Mouse (Mus musculus): ENCODE measurements around the gene Fgf12. TPM values are rescaled to one million over a fixed set of nuclear protein-coding genes. Genes with fewer than 3 reads are reported as not detected.

Fgf12 gene
- polyA plus RNA-seq, 1 experiment from 2014 or later = 2.9 TPM

- ATAC-seq (replicated peaks; ENCODE audit: low FRiP score, low read depth) = 0 out of 2 replicates have a peak, but pooled peaks have one; percentile 25
- DNase-seq (ENCODE audit: low spot score) = peak; percentile 30
- Histone ChIP-seq H3K4me2 (ENCODE audit: low read length) (no peak overlapping the region), H3K4me1 (replicated peaks; ENCODE audit: insufficient read depth, low read length) (no peaks in the 10 kb centered on the region), H3K36me3 (ENCODE audit: insufficient read depth, low read length) (no peaks in the 10 kb centered on the region), H3K27me3 (ENCODE audit: insufficient read depth, low read length) (no peaks in the 10 kb centered on the region), H3K4me3 (replicated peaks; ENCODE audit: low read depth, low read length) (no peak overlapping the region), H3K9me3 (replicated peaks; ENCODE audit: low read length) (no peaks in the 10 kb centered on the region), H3K9ac (ENCODE audit: low read depth, low read length) (no peak overlapping the region), H3K27ac (no peak overlapping the region)
- WGBS = 50% methylated on average over 5 of the region's 5 CpGs
- no peak for TF ChIP-seq CTCF (IDR thresholded peaks at IDR 0.05; ENCODE audit: low read depth)
These were observed 536.9 kb downstream of the Fgf12 start for GRCm38 (mm10) chr16:28215930-28216329.

- WGBS = 69% methylated on average over 1 of the region's 1 CpGs
- TF ChIP-seq CTCF (IDR thresholded peaks at IDR 0.05; ENCODE audit: low read depth) = no peak
- ATAC-seq (replicated peaks; ENCODE audit: low FRiP score, low read depth) (no peak), DNase-seq (ENCODE audit: low spot score) (no peak)
- H3K9me3 ChIP-seq (replicated peaks; ENCODE audit: low read length) = no peaks in the 10 kb centered on the region
- H3K9ac ChIP-seq (ENCODE audit: low read depth, low read length) = no peak overlapping the region
- no peaks in the 10 kb centered on the region for H3K4me1 ChIP-seq (replicated peaks; ENCODE audit: insufficient read depth, low read length)
- no peak overlapping the region for H3K27ac ChIP-seq
- no peak overlapping the region for H3K4me3 ChIP-seq (replicated peaks; ENCODE audit: low read depth, low read length)
- H3K4me2 ChIP-seq (ENCODE audit: low read length) = no peak overlapping the region
- H3K36me3 ChIP-seq (ENCODE audit: insufficient read depth, low read length) = no peaks in the 10 kb centered on the region
- H3K27me3 ChIP-seq (ENCODE audit: insufficient read depth, low read length) = no peaks in the 10 kb centered on the region
These were observed 540.5 kb downstream of the Fgf12 start for GRCm38 (mm10) chr16:28212411-28212810.

- Histone ChIP-seq H3K27me3 (ENCODE audit: insufficient read depth, low read length) (no peaks in the 10 kb centered on the region), H3K4me3 (replicated peaks; ENCODE audit: low read depth, low read length) (no peak overlapping the region), H3K4me2 (ENCODE audit: low read length) (no peak overlapping the region), H3K36me3 (ENCODE audit: insufficient read depth, low read length) (no peaks in the 10 kb centered on the region), H3K9ac (ENCODE audit: low read depth, low read length) (no peak overlapping the region), H3K27ac (no peak overlapping the region), H3K9me3 (replicated peaks; ENCODE audit: low read length) (no peaks in the 10 kb centered on the region), H3K4me1 (replicated peaks; ENCODE audit: insufficient read depth, low read length) (no peaks in the 10 kb centered on the region)
- WGBS = 93% methylated on average over 2 of the region's 2 CpGs
- no peak for DNase-seq (ENCODE audit: low spot score)
- TF ChIP-seq CTCF (IDR thresholded peaks at IDR 0.05; ENCODE audit: low read depth) = no peak
- no peak for ATAC-seq (replicated peaks; ENCODE audit: low FRiP score, low read depth)
These were observed 596.4 kb downstream of the Fgf12 start for GRCm38 (mm10) chr16:28156443-28156842.

- Histone ChIP-seq H3K4me1 (replicated peaks; ENCODE audit: insufficient read depth, low read length) (no peaks in the 10 kb centered on the region), H3K4me2 (ENCODE audit: low read length) (no peak overlapping the region), H3K27ac (no peak overlapping the region), H3K27me3 (ENCODE audit: insufficient read depth, low read length) (no peaks in the 10 kb centered on the region), H3K9ac (ENCODE audit: low read depth, low read length) (no peak overlapping the region), H3K4me3 (replicated peaks; ENCODE audit: low read depth, low read length) (no peak overlapping the region), H3K9me3 (replicated peaks; ENCODE audit: low read length) (no peaks in the 10 kb centered on the region), H3K36me3 (ENCODE audit: insufficient read depth, low read length) (no peaks in the 10 kb centered on the region)
- 80% methylated on average over 3 of the region's 3 CpGs for WGBS
- peak; percentile 27 for DNase-seq (ENCODE audit: low spot score)
- ATAC-seq (replicated peaks; ENCODE audit: low FRiP score, low read depth) = no peak
- peak; percentile 64 for TF ChIP-seq CTCF (IDR thresholded peaks at IDR 0.05; ENCODE audit: low read depth)
These were observed 611.9 kb downstream of the Fgf12 start for GRCm38 (mm10) chr16:28140972-28141371.

GRCm38 (mm10) chr16:28127006-28127405, 625.9 kb downstream of the Fgf12 start:
- 70% methylated on average over 2 of the region's 2 CpGs for WGBS

More at GRCm38 (mm10) chr16:28127006-28127405, 625.9 kb downstream of the Fgf12 start:
- Histone ChIP-seq H3K9ac (ENCODE audit: low read depth, low read length) (no peak overlapping the region), H3K4me1 (replicated peaks; ENCODE audit: insufficient read depth, low read length) (no peaks in the 10 kb centered on the region), H3K4me2 (ENCODE audit: low read length) (no peak overlapping the region), H3K27me3 (ENCODE audit: insufficient read depth, low read length) (no peaks in the 10 kb centered on the region), H3K36me3 (ENCODE audit: insufficient read depth, low read length) (no peaks in the 10 kb centered on the region), H3K27ac (no peak overlapping the region), H3K9me3 (replicated peaks; ENCODE audit: low read length) (no peaks in the 10 kb centered on the region), H3K4me3 (replicated peaks; ENCODE audit: low read depth, low read length) (no peak overlapping the region)
- ATAC-seq (replicated peaks; ENCODE audit: low FRiP score, low read depth) (no peak), DNase-seq (ENCODE audit: low spot score) (no peak)
- TF ChIP-seq CTCF (IDR thresholded peaks at IDR 0.05; ENCODE audit: low read depth) = no peak

MicroRNAs encoded within 50 kb of the gene (microRNA counts, 519-probe panel; counts per million panel counts)
- microRNA mmu-miR-690 = 330 counts per million, percentile 68 among the panel's probes with 10 or more counts

Small RNA genes within 50 kb of the gene (microRNA-seq; reads per million reads assigned to microRNA genes)
- gene Mir690 = not detected

Other genes with a start within 250 kb of the Fgf12 start
- 6.4 and 6.9 TPM in 2 replicates for gene Mb21d2, start 176.6 kb upstream of the Fgf12 start, polyA plus RNA-seq (2015; fragmentation: Nextera tagmentation; extraction: Ambion mirVana)